Mouse (Mus musculus): ENCODE measurements around the gene Pip5k1b.

GRCm38 (mm10) chr19:24534733-24535132 is 20.9 kb downstream of the Pip5k1b start:
- TF ChIP-seq ZNF384 (IDR thresholded peaks at IDR 0.05; ENCODE audit: low read depth, low read length) (no peak), HCFC1 (IDR thresholded peaks at IDR 0.05; ENCODE audit: borderline replicate concordance, insufficient read depth, low read length) (no peak), MAFK (IDR thresholded peaks at IDR 0.05; ENCODE audit: insufficient read depth, low read depth, low read length) (no peak), ZC3H11A (IDR thresholded peaks at IDR 0.05; ENCODE audit: borderline replicate concordance, low read depth, low read length) (no peak), CHD2 (IDR thresholded peaks at IDR 0.05; ENCODE audit: low read depth, low read length) (no peak)
